Mouse (Mus musculus): ENCODE results near the gene Mrpl52.

Gene Mrpl52

GRCm38 (mm10) chr14:54463108-54463958 is 36.6 kb downstream of the Mrpl52 start:
- in situ Hi-C loops (cut with MseI, MboI), result no loop called here

DNA sequence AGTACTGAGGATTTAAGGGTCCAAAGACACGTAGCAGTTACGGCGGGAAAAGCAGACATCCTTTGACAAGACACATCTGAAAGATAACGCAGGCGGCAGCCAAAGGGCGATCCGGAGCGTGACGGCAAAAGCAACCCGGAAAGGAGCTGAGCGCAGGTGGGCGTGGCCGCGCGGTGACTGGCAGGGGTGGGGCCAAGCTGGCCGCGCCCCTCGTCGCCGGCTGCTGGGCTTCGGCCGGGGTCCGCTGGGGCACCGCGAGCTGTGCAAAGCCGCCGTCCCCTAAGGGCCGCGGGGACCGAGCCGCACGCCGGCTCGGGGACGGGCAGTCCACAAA is 37.2 kb downstream of the Mrpl52 start, which contains the start of gene Lrp10:
TSS of gene Lrp10 (plus strand) at position 179 of the 334 bp plus-strand sequence.
- in situ Hi-C loops (cut with MseI, MboI), result no loop called here

DNA sequence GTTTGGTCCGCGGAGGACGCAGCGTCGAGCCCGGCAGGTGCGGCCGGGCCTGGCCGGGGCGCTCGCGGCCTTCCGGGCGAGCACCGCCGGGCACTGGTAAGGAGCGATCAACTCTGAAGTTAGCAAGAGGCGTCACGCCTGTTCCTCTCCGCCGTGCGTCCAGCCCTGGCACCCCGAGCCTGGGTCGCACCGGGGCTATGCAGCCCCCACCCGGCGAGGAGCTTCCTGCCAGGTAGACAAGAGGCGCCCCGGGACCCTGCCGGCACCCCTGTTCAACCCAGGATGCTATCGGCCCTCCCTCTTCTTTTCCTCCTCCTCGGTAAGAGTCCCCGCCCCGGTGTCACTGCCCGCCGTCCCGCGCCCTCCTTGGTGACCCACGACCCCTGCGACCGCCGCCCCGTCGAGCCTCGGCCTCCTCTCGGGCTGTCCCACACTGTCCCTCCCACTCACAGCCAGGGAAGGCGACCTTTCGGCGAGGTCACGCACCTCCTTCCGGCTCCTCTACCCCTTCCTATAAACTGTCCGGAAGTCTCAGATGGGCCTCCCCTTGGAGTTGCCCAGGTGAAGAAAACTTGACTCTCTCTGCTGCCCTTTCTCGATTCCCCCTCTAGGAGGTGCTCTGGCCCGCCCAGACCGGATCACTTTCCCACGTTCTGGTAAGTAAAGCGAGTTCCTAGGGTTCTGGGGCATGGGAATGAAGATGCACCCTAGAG is 37.7 kb downstream of the Mrpl52 start:
- in situ Hi-C loops (cut with MseI, MboI), result no loop called here

GRCm38 (mm10) chr14:54471467-54471866 is 44.8 kb downstream of the Mrpl52 start:
- in situ Hi-C loops (cut with MseI, MboI), result no loop called here

DNA sequence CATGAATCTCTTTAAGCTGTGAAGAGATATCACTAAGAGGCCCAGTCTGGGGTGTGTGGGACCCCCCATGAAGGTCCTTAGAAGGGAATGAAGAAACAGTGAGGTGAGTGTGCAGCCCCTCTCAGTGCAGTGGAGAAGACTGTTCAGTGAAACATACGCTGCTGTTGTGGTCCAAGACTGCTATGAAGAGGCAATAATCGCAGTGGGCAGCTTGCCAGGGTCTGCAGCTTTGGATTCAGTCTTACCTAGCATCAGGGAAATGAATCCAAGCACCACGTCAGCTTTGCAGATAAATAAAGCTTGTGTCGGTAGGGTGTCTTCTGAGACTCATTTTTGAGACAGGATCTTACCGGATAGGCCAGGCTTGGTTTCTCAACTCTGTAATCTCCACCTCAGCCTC is 46.0 kb downstream of the Mrpl52 start:
- in situ Hi-C loops (cut with MseI, MboI), result no loop called here

DNA sequence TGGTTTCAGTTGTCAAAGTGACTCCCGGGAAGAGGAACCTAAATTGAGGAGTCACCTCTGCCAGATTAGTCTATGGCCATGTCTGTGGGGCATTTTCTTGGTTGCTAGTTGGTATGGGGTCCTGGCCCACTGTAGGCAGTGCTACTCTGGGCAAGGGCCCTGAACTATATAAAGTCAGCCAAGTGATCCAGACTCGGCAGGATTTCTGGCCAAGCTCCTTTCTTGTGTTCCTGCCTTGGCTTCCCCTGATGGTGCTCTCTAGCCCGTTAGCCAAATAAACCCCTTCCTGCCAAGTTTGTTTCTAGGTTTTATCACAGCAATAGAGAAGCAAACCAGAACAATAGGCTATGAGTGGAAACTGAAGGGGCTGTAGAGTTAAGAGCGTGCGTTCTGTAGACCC is 48.0 kb downstream of the Mrpl52 start:
- in situ Hi-C loops (cut with MseI, MboI), result no loop called here

- in situ Hi-C loops (cut with MseI, MboI), result no loop called here
These were observed 49.5 kb downstream of the Mrpl52 start, which contains the start of gene Rem2 for GRCm38 (mm10) chr14:54475941-54476844. Gene Rem2 (plus strand): TSS chr14:54476100.

DNA sequence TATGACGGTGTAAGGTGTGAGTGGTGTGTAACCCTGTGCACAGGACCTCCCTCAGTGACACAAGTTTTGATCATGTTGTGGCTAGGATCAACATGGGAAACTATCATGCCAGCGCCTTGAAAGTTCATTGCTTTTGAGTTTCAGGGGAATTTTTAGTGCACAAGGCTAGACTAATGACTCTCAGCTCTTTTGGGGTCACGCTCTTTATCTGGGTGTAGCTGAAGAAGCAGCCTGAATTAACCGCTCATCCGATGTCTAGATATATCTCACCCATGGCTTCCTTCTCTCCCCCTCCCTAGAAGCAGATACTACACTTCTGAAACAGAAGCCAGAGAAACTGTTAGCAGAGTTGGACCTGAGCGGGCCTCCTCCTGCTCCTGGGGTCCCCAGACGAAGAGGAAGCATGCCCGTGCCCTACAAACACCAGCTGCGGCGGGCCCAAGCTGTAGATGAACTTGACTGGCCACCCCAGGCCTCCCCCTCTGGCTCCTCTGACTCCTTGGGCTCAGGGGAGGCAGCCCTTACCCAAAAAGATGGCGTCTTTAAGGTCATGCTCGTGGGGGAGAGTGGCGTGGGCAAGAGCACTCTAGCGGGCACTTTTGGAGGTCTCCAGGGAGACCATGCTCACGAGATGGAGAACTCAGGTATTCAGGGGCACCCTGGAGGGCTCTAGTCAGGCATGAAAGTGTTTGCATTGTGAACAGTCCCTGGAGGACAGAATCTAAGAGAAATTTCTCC is 50.6 kb downstream of the Mrpl52 start:
- in situ Hi-C loops (cut with MseI, MboI), result no loop called here

Data from mouse trophoblast stem cell (cell line).